Mouse (Mus musculus): ENCODE data around the gene P2ry14.
A peak's percentile ranks its signal among the peaks of the same experiment; 100 is the strongest.

Gene P2ry14

DNA sequence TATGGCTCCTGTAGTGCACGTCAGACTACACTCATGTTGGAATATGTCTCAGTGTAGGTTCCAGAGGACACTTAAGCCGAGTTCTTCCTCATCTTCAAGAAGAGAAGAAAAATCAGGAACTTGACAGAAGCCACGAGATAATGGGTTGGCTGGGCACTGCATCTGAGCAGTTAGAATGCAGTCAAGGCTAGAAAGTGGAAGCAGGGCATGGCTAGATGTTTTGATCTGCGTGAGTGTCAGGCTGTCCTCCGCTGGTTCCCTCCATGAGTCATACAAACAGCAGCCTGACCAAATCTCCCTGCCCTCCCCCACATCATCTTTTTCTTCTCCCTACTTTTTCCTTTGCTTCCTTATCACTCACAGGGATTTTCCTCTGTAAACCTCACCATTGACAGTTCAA is at the start of gene P2ry14:
TSS of gene P2ry14 (minus strand) at position 195 of the 400 bp plus-strand sequence.
- peak; percentile 41 for DNase-seq (ENCODE audit: low read depth)

DNA sequence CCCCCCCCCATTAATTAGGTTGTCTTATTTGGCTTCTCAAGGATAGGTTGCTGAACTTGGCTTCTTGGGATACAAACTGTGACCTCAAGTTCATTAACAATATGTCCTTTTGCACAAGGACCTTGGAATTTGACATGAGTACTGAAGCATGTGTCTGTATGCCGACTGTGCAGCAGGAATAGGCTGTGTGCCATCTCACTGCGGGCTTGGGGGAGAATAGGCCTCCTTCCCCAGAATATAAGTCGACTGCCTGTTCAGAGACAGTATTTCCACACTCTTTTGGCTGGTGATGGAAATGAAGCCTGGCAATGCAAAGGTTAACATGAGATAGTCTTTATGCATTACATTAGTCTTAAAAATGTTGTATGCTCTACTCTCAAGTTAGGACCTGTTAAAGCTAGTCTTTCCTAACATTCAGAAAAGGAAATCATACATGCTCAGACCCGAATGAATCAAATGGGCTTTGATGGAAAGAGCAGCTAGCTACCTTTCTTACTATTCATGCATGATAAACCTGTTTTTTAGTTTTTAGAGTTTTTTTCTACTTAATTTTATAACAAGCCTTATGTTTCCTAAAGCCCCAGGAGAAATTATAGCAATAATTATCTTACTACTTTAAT is 44.0 kb upstream of the P2ry14 start:
- no peak for DNase-seq (ENCODE audit: low read depth)

DNA sequence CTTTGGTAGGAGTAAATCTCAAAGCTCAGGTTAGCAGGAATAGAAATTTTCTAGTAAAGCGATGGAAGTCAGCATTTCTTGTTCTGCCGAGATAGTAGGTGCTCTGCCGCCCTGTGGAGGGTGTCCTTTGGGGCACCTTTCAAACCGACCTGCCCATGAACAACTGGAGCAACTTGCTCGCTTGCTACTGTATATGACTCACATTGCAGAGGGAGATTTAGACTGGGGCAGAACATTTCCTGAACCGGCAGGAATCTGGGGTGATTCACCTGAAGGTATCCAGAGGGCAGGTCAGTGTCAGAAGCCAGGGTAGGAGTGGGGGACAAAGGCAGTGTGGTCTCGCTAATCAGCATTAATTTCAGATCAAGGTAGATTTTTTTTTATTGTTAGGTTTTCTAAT is 41.5 kb upstream of the P2ry14 start, which contains the start of gene Gpr87:
TSS of gene Gpr87 (minus strand) at position 167 of the 400 bp plus-strand sequence.
- no peak for DNase-seq (ENCODE audit: low read depth)

DNA sequence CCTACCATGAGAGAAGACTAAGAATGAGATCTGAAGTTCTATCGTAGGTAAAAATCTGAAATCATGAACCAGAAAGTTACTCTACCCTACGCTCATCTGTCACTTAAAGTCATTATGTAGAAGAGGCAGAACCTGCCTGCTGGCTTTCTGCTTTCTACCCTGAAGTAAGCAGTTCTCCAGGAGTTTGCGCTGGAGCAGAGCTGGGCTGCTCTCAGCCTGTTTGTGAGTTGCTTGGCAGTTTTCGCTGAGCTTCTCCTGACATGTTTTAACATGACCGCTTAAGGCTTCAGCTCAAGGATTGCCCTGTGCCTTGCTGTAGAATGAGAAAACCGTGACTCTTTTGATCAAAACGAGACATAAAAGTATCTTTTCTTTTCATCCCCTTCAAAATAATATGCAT is 40.7 kb upstream of the P2ry14 start:
- DNase-seq (ENCODE audit: low read depth), result no peak

DNA sequence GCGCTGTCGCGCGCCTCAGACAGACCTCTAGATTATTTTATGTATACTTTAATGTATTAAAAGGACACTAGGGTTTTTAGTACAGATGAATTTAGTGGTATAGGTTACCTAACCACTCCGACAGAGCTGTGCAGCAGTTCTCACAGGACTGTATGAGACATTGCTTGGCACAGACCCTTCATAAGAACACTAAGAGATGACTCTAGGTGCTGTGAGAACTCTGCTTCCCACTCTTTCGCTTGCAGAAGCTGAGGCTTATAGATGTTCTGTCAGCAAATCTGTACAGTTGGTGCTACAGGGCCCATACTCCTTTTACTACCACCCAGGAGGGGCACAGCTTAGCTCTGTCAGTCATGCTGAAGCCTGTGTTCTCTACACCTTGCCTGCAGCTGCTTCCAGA is 38.3 kb upstream of the P2ry14 start:
- DNase-seq (ENCODE audit: low read depth), result no peak

DNA sequence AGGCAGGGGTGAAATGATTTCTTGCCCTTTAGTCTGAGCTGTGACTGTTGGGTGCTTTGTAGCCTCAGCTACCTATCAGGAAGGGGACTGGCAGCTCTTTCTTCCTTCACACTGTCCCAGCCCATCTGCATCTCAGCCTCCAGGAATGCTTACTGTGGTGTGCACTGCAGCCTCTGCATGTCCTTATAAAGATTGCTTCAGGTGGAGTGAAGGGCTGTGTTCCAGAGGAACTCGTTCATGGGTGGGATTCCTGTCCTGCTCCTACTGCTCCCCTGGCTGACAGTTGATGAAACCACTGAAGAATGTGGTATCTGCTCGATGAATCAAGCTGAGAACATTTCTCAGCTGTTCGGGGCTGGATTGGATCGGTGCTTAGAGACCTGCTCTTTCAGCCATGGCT is 33.9 kb upstream of the P2ry14 start:
- no peak for DNase-seq (ENCODE audit: low read depth)

DNA sequence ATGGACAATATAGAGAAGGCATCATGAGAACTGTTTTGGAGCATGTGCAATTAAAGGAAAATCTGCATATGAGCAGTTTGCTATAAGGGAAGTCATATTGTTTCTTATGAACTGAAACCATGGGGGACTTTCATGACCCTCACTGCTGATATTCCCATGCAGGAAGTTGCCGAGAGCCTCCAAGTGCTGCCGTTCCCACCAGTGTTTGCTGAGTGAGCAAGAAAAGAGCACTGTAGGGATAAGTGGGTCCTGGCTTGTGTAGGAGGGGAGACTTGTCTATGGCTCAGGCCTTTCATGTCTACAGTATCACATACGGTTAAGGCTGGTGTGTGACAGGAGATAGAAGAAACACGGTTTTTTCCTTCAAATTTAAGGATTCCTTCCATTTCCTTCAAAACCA is 32.2 kb upstream of the P2ry14 start:
- no peak for DNase-seq (ENCODE audit: low read depth)

DNA sequence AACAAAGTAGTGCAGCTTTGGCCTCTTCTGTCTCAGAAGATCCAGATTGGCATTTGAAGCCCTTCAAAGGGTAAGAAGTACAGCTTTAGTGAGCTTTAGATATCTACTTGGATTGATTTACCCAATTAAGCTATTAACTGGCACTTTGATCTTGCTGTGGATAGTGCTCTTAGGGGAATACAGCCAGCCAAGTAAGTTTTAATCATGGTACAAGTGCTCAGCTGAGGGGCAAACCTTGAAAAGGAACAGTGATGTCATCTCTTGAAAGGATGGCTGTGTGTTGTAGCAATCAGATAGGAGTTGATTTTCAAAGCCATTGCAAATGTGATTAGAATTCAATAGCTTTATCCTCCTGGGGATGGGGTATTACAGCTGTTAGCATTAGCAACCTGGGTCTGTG is 28.7 kb upstream of the P2ry14 start:
- no peak for DNase-seq (ENCODE audit: low read depth)

DNA sequence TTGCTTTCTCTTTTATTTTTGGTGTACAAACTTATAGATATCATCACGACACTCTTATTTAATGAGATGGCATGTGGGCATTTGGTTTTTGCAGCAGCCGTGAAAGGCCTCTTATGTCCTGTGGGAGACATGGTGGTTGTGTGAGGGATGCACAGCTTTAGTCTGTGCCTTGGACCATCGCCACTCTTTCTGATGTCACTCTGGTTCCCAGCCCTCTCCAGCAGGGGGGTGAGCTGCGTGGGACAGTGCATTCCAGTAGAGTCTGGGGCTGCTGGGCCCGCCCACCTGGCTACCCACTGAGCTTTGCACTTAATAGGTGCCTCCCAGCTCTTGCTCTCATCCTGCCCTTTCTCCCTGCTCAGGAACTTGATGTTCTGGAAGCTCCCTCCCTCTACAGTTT is 27.7 kb upstream of the P2ry14 start:
- no peak for DNase-seq (ENCODE audit: low read depth)

DNA sequence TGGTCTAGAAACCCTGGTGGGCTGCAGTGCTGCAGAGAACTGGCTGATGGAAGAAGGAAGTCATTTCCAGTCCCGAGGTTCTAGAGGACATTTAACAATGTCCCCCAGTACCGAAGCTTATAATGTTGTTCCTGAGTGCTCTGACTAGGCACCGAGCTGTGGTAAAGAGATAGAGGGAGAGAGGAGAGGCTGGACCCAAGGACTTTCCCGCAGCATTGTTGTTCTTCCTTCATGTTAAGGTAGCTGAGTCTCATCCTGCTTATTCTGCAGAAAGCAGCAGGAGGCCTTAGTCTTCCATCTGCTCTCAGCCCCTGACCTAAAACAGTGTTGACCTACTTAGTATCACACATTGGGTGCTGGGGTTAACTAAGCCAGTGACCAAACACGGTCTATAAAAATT is 23.5 kb upstream of the P2ry14 start:
- DNase-seq (ENCODE audit: low read depth), result no peak

DNA sequence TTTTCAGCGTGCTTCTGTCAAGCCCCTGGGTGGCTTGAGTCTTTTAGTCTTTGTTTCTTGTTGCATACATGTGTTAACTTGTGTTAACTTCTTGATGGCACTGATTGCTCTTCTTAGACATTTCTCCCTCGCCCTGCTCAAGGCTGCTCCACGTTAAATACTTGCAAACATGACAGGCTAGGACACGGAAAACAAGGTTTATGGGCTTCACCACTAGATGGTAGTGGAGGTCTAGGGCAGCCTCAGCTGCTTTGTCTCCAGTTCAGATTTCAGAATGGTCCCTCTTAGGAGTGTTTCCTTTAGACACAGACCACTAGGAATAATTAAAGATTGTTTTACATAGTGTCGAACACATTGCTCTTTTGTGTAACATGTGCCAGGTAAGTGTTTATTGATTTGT is 21.8 kb upstream of the P2ry14 start:
- no peak for DNase-seq (ENCODE audit: low read depth)

DNA sequence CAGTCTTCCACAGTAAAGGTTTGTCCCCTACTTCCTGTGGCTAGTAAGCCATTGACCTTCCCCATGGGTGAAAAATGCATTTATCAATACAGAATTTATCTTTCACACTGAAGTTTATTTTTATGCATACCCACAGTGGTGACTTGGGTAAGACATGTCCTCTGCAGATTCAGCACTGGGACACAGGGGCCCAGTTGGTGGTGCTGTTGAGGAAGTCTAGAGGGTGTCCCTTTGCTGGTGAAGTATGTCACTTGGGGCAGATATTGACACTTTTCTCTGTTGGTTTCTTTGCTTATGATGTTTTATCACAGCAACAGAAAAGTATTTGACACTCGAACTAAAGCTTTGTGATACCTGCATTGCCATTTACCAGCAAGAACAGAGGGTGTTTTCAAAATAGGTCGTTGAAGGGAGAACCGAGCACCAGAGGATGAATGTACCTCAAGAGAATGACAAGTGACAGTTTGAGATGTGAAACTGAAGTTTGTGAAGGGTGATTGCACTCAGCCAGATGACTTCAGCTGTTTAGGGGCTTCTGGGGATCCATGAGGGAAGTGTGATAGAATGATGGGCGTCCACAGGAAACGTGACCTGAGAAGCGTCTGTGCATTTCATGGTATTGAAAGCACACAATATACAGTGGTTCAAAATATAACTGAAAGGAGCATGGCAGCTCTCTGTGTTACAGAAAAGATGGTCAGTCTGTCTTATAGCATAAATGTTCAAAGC is 21.2 kb upstream of the P2ry14 start:
- no peak for DNase-seq (ENCODE audit: low read depth)

DNA sequence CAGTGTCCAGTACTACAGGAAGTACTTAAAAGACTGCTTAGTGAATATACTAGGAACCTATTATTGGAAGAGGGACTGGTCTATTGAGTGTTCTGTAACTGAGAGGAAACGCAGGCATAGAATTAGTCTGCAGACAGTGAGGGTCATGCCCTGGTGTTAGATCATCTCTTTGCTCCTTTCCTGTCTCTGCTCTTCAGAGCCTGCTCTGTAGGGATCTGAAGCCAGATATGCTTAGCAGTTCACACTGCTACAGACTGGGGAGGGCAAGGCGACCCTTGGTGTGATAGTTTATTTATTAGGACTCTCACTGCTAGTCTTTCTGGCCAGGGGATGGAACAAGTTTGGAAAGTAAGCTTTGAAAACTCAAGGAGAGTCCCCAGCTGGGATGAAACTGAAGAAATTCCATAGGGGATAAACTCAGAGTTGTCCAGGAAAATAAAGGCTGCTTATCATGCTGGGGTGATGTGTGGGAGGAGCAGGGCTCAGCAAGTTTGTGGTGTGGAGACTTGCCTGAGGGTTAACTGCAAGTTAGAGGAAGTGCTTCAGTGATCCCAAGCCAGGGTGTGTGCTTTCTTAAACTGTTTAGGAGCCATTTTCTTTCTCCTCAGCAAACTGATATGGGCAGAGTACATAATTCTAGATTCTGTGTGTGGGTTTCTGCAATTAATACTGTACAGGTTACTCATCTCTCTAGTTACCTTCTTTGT is 16.7 kb upstream of the P2ry14 start:
- no peak for DNase-seq (ENCODE audit: low read depth)

DNA sequence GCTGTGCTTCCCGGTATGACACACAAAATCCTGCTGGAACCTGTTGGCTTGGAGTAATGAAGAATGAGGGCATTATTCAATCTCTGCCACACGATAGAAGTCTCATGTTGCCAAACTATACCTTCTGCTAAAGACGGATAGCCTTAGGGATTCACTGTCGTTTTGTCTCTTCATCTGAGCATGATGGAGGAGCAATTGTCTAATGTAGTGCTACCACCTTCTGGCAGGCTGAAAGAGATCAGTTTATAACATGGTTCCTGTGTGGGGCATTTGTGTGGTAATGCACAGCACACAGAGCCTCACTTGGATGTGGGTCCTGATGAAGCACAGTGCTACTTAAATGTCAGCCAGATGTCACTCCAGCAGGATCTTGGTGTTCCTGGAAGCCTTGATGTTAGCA is 15.8 kb upstream of the P2ry14 start:
- DNase-seq (ENCODE audit: low read depth), result no peak

DNA sequence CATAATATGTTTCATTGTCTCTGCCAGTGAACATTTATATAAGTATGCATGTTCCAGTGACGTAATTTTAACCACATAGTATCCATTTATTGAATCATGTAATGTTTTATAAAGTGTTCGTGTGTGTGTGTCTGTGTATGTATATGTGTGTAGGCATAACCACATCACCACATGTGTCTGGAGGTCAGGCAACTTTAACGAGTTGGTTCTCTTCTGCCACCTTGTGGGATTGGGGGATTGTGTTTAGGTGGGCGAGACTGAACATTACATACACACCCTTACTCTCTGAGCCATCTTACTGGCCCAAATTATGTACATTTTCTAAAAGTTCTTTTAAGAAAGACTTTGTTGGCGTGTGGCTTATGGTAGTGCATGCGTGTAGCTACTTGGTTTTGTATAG is 15.1 kb upstream of the P2ry14 start:
- DNase-seq (ENCODE audit: low read depth), result no peak

DNA sequence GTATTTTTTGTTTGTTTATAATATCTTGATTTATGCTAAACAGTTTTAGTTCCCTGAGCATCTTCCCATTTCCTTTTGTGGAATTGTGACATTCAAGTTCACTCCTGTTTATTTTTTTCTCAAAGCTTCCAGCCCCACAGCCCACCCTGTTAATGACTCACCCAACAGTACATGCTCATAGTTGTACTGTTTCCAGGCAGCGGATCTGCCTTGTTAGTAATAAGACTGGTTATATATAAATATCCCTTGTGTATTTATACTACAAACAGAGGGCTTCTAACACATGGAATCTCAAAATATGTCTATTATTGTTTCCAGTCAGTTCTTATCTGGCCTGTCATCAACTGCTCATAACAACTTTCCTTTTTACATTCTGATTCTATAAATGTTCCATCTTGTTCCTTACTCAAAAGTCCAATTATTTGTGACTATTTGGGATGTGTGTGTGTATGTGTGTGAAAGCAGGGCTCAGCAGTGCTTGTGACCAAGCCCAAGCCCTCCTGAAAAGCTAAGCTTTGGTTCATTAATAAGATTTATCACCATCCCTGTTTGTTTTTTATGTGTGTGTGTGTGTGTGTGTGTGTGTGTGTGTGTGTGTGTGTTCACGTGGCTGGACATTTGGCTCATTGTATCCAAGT is 14.1 kb upstream of the P2ry14 start:
- DNase-seq (ENCODE audit: low read depth), result no peak

DNA sequence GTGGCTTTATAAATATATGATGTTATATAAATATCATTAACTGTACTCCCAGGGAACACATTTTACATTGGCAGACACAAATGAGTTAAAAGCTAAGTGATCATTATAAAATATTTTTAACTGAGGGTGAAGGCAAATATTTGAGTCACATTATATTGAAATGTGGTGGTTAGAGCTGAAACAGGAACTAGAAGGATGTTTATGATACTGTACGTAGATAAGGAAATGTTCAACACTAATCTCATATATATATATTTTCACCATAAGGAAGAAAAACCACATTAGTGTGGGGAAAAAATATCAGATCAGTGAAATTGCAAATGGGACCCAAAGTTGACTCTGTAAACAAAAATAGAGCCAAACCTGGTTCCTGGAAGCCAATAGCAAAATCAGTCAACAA is 7.0 kb upstream of the P2ry14 start:
- DNase-seq (ENCODE audit: low read depth), result no peak

DNA sequence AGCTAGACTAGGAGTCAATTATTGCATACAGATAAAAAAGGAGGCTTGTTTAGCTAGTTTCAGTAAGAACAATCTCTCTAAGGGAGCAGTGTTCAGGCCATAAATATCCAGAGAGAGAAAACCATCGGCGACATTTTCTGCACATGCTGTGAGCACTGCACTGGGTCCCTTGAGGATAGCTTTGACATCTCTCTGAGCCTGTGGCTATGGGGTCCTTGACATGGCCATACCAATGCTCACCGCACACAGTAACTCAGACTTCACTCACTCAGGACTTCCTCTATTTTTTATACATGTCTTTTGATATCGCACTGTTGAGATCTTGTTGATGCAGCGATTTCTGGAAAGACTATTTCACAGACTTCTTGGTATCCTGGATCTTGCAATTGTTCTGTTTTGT is 3.6 kb upstream of the P2ry14 start:
- no peak for DNase-seq (ENCODE audit: low read depth)

DNA sequence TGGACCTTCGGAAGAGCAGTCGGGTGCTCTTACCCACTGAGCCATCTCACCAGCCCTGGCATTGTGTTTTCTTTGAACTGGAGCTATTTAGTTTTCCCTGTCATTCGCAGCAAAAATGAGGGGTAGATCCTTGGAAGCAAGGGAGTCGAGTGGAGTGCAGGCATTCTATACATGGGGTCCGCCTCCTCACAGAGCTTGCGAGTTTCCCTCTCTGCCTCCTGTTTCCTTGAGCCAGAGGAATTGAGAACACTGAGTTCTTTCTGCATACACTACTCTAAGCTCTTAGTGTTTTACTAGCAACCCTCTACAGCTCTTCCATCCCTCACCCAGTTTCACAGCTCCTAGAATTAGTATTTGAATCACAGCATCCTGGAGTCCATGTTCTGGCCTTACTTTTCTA is 2.0 kb upstream of the P2ry14 start:
- DNase-seq (ENCODE audit: low read depth), result no peak

DNA sequence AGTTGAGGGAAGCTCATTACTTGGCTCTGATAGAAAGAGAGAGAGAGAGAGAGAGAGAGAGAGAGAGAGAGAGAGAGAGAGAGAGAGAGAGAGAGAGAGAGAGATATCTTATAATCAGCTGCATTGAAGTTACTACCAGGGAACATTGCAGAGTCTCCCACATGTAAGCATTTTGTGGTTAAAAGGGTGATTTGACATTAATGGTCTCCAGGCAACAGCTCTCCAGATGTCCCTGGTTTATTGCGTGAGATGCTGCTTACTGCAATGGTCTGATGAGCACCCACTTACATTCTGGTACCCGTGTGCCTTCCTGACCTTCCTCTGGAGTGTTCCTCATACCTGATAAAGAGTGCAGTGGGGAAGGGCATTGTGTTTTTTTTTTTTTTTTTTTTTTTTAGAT is 1.5 kb upstream of the P2ry14 start:
- DNase-seq (ENCODE audit: low read depth), result no peak

DNA sequence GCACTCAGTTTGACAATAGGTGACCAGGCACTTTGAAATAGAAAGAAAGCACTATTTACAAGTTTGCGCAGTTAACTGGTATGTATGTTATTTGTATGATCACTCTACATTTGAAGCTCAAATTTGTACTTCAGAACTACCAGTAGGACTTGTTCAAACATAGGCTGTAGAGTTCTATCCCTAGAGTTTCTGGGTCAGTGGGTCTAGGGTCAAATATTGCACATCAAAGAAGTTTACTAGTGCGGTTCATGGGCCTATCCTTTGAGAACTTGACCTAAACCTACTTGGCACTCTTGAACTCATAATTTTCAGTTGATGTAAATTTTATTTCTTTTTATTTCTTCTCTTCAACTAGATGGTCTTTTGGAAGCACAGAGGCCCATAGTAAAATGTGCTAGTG is 2.8 kb downstream of the P2ry14 start:
- DNase-seq (ENCODE audit: low read depth), result no peak

DNA sequence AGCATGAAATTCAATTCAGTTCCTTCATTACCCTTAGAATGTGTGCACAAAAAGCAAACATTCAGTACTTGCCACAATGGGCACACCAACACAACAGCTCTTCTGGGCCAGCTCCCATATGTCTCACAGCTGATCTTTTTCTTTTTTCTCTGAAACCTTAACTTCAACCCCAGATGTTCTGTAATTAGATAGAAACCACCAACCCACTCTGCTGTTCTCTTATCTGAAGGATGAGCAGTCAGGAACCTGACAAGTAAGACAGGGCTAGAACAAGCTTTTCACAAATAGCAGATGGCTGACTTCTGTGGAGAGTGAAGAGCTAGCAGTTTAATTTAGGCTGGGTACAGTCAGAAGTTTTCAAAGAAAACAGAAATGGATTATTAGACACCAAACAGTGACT is 3.8 kb downstream of the P2ry14 start:
- DNase-seq (ENCODE audit: low read depth), result no peak

DNA sequence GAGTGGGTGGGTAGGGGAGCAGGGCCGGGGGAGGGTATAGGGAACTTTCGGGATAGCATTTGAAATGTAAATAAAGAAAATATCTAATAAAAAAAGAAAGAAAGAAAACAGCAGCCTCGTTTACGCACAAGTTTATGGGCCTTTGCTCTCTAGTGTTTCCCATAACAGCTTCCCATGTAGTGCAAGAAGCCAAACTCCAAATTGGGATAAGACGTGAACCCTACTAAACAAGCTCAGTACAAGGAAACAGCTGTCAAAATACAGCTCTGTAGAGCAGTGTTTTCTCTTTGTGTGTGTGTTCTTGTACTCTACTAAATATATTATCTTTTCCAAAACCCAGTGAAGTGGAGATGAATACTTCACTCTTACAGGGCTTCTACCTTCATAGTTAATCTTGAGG is 8.2 kb downstream of the P2ry14 start:
- no peak for DNase-seq (ENCODE audit: low read depth)

Measured in c-Kit-positive CD71-negative TER-119-negative erythroid progenitor cells, embryonic 14.5 days (primary cell).